Mouse (Mus musculus) ovary, postnatal 36 days (tissue): ENCODE measurements around the gene Alkbh5.
"Not testable (repeated sequence)": the region's sequence is repeated elsewhere in the genome, so short reads cannot be mapped to it uniquely, and the experiment has no call there.

Source experiments
- DNase-seq: peaks from one replicate; pipeline ENCODE4 v3.0.0; 2022; ENCODE audit warnings: low spot score, mixed read lengths

The Alkbh5 gene

DNA sequence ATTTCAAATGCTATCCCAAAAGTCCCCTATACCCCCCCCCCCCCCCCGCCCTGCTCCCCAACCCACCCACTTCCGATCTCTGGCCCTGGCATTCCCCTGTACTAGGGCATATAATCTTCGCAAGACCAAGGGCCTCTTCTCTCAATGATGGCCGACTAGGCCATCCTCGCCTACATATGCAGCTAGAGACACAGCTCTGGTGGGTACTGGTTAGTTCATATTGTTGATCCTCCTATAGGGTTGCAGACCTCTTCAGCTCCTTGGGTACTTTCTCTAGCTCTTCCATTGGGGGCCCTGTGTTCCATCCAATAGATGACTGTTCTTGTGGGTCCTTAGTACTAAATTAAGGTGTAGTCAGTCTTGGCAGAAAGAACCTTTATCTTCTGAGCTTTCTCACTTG is 7.0 kb downstream of the Alkbh5 start:
- DNase-seq, result not testable (repeated sequence)

DNA sequence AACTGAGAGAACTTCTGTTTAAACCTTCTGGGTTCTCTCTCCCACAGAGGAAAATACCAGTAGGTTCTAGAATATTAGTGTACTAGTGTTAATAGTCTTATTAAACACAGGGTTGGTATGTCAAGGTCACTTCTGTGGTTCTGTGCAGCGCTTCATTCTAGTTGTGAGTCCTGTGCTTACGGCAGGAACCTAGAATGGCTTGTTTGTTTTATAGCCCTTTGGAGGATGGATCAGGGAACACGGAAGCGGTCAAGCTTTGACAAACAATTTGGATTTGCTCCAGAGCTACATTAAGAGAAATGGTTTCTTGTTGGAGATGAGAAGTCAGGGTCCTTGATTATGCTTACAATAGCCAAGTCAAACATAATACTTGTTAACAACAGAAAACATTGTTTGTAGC is 9.3 kb downstream of the Alkbh5 start:
- no peak for DNase-seq

DNA sequence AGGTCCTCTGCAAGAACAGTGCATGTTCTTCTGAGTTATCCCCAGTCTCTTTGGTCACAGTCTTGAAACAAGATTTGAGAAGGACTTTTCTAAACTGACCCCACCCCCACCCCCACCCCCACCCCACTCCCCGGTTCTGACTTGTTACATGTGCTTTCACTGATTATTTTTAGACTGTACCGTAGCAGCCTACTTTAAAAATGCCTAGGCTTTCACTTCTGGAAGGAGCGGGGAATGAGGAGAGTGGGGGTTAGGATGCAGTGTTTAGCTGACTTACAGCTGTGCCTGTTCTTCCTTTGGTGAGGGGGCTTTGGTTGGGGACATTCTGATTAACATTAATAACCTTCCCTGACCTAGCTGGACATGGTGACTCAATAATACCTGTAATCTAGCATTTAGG is 11.9 kb downstream of the Alkbh5 start:
- no peak for DNase-seq

DNA sequence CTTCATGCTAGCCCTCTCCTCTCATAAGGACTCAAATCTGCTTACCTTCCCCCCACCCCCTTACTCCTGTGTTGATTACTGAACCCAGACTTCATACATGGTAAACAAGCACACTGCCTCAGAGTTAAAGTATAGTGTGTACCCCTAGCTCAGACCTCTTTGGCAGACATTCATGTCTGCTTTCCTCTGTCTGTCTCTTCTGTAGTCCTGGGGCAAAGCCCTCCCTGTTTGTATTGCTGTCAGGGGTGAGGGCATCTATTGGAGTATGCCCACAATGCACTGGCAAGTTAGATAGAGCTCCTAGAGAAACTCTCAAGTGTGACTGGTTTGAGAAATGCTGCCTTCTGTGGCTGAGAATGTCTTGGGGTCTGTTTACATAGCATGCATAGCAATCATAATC is 16.9 kb downstream of the Alkbh5 start:
- DNase-seq, result no peak

DNA sequence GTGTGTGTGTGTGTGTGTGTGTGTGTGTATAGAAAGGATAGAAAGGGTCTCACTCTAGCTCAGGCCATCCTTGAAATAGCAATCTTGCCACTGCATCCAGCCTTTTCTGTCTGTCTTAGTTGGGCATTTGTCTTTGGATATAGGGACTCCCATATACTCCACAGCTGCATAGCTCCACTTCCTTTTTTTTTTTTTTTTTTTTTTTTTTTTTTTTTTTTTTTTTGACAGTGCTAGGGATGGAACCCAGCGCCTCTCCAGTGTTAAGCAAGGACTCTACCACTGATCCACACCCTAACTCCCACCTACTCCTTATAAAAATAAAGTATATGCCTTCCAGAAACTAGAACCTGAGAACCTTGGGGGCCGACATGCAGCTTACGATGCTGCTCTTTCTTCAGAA is 21.5 kb downstream of the Alkbh5 start:
- no peak for DNase-seq

DNA sequence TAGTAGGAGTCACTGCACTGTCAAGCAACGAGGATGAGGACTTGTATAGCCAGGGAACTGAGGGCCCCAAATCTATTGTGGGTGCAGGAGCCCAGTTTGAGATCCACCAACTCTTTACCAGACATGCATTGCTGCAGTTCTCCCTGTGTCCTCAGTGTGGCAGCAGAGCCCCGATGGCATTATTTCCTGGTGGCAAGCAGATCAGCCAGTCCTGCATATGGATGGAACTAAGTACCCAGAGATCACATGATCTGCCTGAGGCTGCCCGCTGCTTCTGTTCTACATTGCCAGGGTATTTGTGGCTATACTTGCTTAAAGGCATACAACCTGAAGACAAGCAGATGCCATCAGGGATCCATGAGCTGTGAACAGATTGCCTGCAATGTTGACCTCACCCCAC is 23.2 kb downstream of the Alkbh5 start:
- DNase-seq, result peak; percentile 58

DNA sequence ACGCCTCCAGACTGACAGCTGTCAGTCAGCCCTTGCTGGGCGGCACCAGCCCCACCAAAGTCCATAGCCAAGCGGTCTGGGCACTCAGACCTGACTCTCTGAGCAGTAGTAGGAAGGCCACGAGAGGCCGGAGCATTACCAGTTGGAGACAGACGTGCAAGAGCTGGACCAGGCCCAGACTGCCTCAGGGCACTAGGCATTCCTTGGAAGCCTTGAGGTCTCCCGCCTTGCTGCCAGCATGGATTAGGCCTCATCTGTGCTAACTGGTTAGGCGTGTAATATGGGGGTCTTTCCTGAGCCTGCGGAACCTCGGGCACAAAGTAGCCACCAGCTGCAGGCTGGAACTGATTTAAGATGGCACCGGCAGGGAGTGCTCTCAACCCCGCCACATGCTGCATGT is 37.8 kb downstream of the Alkbh5 start:
- DNase-seq, result not testable (repeated sequence)
